Mouse (Mus musculus): ENCODE data around the gene Mndal. TPM values are rescaled to one million over a fixed set of nuclear protein-coding genes. Genes with fewer than 3 reads are reported as not detected.
"Not testable (repeated sequence)": the region's sequence is repeated elsewhere in the genome, so short reads cannot be mapped to it uniquely, and the experiment has no call there.

Mndal gene
- total RNA-seq, 2 experiments from 2014 or later = 1.3 to 1.6 TPM

DNA sequence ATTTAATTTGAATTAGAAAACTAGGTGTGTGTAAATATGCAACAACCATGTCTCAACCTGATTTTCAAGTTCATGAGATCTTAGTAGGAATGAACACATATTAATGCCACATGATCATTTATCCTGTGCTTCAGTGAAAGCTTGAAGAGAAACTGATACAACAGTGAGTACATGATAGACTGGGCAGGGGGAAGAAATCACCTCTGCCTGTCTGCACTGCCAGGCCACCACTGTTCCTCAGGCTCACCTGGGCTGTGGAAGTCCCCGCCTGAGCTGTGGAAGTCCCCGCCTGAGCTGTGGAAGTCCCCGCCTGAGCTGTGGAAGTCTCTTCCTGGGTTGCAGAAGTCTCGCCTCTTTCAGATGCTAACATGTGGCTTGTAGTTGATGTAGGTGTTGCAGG lies 36.4 kb downstream of the Mndal start:
- intact Hi-C loops (cut with DNase I); DNase-seq: not testable (repeated sequence)

- DNase-seq; intact Hi-C loops (cut with DNase I): not testable (repeated sequence)
These were observed 52.5 kb downstream of the Mndal start for GRCm38 (mm10) chr1:173889741-173890140.

GRCm38 (mm10) chr1:173887026-173887787 lies 55.1 kb downstream of the Mndal start:
- intact Hi-C loops (cut with DNase I); DNase-seq: not testable (repeated sequence)

DNA sequence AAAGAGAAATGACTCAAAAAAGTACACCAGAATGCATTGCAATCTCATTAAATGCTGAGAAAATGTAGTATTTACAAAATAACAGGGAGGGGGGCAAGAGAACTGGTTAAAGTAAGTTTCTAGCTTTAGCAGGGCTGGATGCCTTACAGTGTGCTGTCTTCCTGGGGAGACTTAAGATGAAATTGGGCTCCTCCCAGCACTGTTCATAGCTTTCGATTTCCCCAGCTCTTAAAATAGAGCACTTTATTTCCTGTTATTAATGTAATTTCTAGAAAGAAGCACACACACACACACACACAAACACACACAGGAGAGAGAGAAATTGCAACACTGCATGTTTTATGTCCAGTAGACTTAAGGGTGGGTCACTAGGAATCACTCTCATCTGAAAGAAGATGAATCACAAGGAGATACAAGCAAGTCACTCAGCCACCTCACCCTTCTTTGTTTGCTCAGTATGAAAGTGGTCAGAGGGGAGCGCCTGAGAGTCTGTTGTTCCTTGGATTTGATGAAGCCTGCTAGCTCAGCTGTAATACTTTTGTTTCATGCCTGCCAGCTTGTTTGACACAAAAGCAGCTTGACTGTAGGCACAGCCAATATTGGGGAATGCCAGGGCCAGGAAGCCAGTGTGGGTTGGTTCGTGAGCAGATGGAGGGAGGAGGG lies 62.2 kb downstream of the Mndal start:
- DNase-seq = peak; percentile 75
- intact Hi-C loops (cut with DNase I) = not testable (repeated sequence)

DNA sequence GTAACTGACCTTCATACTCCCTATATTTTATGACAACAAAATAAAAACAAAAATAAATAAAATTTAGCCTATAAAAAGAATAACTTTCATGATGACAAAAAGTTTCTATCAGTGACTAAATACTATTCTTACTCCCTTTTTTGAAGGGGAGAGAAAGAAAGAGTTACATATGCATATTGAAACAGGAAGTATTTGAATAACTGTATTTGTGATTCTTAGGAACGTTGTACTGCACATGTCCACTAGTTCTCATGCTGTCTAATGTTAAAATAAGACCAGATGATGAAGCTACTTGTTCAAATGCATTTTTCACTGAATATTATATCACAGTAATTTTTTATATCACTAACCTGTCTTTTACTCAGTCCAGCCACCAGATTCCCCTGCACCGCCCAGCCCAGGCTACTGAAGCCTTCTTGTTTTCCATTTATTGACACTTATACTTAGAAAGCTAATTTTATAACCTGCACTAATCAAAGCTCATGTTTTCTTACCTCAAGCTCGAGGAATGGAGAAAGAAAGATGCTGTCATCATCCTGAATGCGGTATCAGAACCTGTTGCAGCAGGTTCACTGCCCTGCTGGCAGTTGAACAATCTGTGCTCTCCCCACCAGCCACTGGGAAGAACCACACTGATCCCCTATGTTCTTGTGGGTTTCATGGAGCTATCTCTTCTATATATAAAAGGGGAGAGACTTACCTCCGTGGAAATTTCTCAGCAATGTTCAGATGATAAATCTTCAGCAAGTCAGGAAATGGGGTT lies 62.9 kb downstream of the Mndal start:
- intact Hi-C loops (cut with DNase I); DNase-seq: not testable (repeated sequence)

DNA sequence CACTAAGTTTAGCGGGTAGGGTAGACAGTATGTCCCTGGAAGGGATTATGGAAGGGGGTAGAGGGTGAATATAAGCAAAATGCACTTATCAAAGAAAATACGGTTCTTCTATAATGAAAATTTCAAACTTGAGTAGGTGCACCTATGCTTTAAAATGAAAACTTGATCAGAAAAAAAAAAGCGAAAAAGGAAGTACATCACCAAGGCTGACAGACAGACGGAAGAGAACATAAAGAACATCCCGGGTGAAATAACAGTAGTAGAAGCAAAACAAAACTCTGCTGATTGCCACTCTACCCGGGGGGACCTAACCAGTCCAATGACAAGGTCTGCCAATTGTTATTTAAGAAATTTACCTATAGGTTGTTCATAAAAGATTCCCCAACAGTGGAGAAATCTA lies 64.0 kb downstream of the Mndal start:
- intact Hi-C loops (cut with DNase I); DNase-seq: not testable (repeated sequence)

- intact Hi-C loops (cut with DNase I) = not testable (repeated sequence)
These were observed 65.2 kb downstream of the Mndal start for GRCm38 (mm10) chr1:173877125-173877524.

DNA sequence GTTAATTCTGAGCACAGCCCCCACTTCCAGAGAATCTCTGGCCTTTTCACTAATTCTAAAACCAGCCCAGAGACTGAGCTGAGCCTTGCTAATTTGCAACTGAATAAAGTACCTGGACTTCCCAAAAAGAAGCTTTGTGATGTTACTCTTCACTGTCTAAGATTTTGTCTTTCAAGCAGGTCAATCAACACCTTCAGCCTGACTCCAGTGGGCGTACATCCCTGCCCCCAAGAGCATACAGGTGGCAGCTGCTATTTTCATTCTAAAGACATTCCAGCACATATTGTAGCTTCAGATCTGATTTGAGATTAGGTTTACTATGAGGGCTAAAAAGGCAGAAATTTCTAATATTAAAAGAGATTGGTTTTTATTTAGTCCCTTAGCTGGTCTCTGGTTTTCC lies 73.7 kb downstream of the Mndal start:
- intact Hi-C loops (cut with DNase I); DNase-seq: not testable (repeated sequence)

More at GRCm38 (mm10) chr1:173877125-173877524, 65.2 kb downstream of the Mndal start:
- not testable (repeated sequence) for DNase-seq

GRCm38 (mm10) chr1:173866504-173866903 lies 75.8 kb downstream of the Mndal start:
- intact Hi-C loops (cut with DNase I) = no loop called here
- DNase-seq = no peak

DNA sequence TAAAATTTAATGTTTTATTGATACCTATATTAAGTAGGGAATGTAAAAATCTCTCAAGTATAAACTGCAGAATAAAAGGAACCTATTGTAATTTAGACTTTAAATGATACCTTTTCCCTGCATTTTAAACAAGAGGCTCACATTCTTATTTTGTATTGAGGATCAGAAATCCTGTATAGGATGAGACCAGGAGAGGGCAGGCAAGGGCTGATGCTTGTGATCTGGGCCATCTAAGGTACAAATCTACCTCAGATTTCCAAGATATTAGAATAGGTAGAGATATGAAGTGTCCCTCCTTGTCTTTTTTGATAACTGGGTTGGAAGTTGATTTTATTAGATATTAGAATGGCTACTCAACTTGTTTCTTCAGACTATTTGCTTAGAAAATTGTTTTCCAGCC lies 88.6 kb downstream of the Mndal start:
- intact Hi-C loops (cut with DNase I) = not testable (repeated sequence)
- peak; percentile 29 for DNase-seq

- intact Hi-C loops (cut with DNase I); DNase-seq: not testable (repeated sequence)
These were observed 89.4 kb downstream of the Mndal start for GRCm38 (mm10) chr1:173852853-173853252.

GRCm38 (mm10) chr1:173846193-173846592 lies 96.1 kb downstream of the Mndal start:
- DNase-seq; intact Hi-C loops (cut with DNase I): not testable (repeated sequence)

DNA sequence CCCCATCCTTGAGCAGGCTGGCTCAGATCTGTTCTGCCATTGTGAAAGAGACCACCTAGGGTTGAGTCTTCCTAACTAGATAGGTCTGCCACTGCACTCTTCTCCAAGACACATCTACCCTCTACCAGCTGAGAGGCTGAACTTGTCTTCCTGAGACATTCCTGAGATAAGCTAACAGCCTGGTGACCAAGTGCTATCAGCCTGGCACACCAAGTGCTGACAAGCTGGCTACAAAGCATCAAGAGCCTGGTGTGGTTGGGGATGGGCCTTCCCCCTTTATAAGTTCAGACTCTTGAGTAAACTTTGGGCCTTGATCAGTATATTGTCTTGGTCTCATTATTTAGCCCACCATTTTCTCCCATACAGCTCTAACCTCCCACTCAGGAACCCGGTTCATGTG lies 97.5 kb downstream of the Mndal start:
- intact Hi-C loops (cut with DNase I) = no loop called here
- DNase-seq = no peak

GRCm38 (mm10) chr1:173821481-173821803 lies 120.8 kb downstream of the Mndal start:
- DNase-seq; intact Hi-C loops (cut with DNase I): not testable (repeated sequence)

DNA sequence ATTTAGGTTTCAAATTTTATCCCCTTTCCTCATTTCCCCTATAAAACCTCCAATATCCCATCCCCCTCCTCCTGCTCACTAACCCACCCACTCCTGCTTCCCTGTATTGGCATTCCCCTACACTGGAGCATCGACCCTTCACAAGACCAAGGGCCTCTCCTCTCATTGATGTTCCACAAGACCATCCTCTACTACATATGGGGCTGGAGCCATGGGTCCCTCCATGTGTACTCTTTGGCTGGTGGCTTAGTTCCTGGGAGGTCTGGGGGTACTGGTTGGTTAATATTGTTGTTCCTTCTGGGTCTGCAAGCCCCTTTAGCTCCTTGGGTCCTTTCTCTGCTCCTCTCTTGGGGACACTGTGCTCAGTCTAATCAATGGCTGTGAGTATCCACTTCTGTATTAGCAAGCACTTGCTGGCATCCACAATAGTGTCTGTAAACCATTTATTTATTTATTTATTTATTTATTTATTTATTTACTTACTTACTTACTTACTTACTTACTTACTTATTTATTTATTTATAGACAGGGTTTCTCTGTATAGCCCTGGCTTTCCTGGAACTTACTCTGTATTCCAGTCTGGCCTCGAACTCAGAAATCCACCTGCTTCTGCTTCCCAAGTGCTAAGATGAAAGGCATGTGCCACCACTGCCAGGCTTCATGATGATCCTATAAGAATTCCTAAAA lies 121.4 kb downstream of the Mndal start:
- DNase-seq; intact Hi-C loops (cut with DNase I): not testable (repeated sequence)

- DNase-seq; intact Hi-C loops (cut with DNase I): not testable (repeated sequence)
These were observed 133.0 kb downstream of the Mndal start for GRCm38 (mm10) chr1:173809294-173809693.

DNA sequence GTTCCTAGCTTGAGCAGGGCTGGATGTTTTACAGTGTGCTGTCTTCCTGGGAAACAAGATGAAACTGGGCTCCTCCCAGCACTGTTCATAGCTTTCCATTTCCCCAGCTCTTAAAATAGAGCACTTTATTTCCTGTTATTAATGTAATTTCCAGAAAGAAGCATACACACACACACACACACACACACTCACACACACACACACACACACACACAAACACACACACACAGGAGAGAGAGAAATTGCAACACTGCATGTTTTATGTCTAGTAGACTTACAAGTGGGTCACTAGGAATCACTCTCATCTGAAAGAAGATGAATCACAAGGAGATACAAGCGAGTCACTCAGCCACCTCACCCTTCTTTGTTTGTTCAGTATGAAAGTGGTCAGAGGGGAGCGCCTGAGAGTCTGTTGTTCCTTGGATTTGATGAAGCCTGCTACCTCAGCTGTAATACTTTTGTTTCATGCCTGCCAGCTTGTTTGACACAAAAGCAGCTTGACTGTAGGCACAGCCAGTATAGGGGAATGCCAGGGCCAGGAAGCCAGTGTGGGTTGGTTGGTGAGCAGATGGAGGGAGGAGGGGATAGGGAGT lies 139.5 kb downstream of the Mndal start:
- intact Hi-C loops (cut with DNase I) = not testable (repeated sequence)
- peak; percentile 32 for DNase-seq

DNA sequence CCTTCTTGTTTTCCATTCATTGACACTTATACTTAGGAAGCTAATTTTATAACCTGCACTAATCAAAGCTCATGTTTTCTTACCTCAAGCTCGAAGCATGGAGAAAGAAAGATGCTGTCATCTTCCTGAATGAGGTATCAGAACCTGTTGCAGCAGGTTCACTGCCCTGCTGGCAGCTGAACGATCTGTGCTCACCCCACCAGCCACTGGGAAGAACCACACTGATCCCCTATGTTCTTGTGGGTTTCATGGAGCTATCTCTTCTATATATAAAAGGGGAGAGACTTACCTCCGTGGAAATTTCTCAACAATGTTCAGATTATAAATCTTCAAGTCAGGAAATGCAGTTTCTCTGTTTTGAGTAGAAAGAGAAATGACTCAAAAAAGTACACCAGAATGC lies 140.1 kb downstream of the Mndal start:
- intact Hi-C loops (cut with DNase I); DNase-seq: not testable (repeated sequence)

GRCm38 (mm10) chr1:173801791-173802190 lies 140.5 kb downstream of the Mndal start:
- DNase-seq; intact Hi-C loops (cut with DNase I): not testable (repeated sequence)

Data from left cerebral cortex, postnatal 4 days (tissue).